Mouse (Mus musculus) limb, embryonic 15.5 days (tissue): ENCODE measurements around the gene Afg3l1. TPM values are rescaled to one million over a fixed set of nuclear protein-coding genes. Genes with fewer than 3 reads are reported as not detected.
"Not testable (repeated sequence)": the region's sequence is repeated elsewhere in the genome, so short reads cannot be mapped to it uniquely, and the experiment has no call there.

Experiments
- ATAC-seq: fragments of 200-750 bp; cut with Nextera tagmentation; 2 replicates; pipeline ENCODE4 v1.8.0; 2017; ENCODE audit warnings: low read depth, moderate TSS enrichment; ENCODE audit not compliant: insufficient number of reproducible peaks, low FRiP score, low TSS enrichment
- H3K27ac ChIP-seq: fragments of 300-500 bp; sonication (generic); 2 replicates; pipeline ENCODE4 v1.5.1; 2015; ENCODE audit warnings: moderate library complexity, mild to moderate bottlenecking, inconsistent platforms
- H3K27me3 ChIP-seq: fragments of 300-500 bp; sonication (generic); 2 replicates; pipeline ENCODE4 v1.6.1; 2015; ENCODE audit warnings: inconsistent platforms
- H3K36me3 ChIP-seq: fragments of 300-500 bp; sonication (generic); 2 replicates; pipeline ENCODE4 v1.6.1; 2015; ENCODE audit warnings: inconsistent platforms
- H3K4me1 ChIP-seq: fragments of 300-500 bp; sonication (generic); 2 replicates; pipeline ENCODE4 v1.6.1; 2015; ENCODE audit warnings: inconsistent platforms
- H3K4me2 ChIP-seq: fragments of 300-500 bp; sonication (generic); 2 replicates; pipeline ENCODE4 v1.6.1; 2015; ENCODE audit warnings: mild to moderate bottlenecking, inconsistent platforms
- H3K4me3 ChIP-seq: fragments of 300-500 bp; sonication (generic); 2 replicates; pipeline ENCODE4 v1.5.1; 2015; ENCODE audit warnings: mild to moderate bottlenecking, inconsistent platforms
- H3K9ac ChIP-seq: fragments of 300-500 bp; sonication (generic); 2 replicates; pipeline ENCODE4 v1.6.1; 2015; ENCODE audit warnings: inconsistent platforms
- H3K9me3 ChIP-seq: fragments of 300-500 bp; sonication (generic); 2 replicates; pipeline ENCODE4 v1.6.1; 2016; ENCODE audit warnings: inconsistent platforms
- WGBS: fragments of 180-500 bp; shearing (Covaris S2); methylation state at CpG from one replicate; pipeline ENCODE4 v1.1.7; 2015; 5-methylcytosine and 5-hydroxymethylcytosine counted together
- polyA plus RNA-seq: library from polyadenylated mRNA; unstranded; fragments of >200 nt; fragmentation: Nextera tagmentation; extraction: Ambion mirVana; gene quantifications from 2 replicates; pipeline ENCODE4 v1.2.1, GENCODE M21; 2015

The Afg3l1 gene
- polyA plus RNA-seq, 1 experiment from 2014 or later = 43.0 TPM

GRCm38 (mm10) chr8:123474549-123474948, 3.2 kb upstream of the Afg3l1 start:
- H3K36me3 ChIP-seq, ATAC-seq, H3K4me2 ChIP-seq, H3K27ac ChIP-seq, H3K27me3 ChIP-seq, H3K9ac ChIP-seq, H3K9me3 ChIP-seq, H3K4me3 ChIP-seq: not testable (repeated sequence)
- H3K4me1 ChIP-seq = peaks cover 15% of the 10 kb centered on the region
- WGBS = 65% methylated on average over 5 of the region's 5 CpGs

GRCm38 (mm10) chr8:123476911-123477736, 579 bp upstream of the Afg3l1 start:
- peaks cover 15% of the 10 kb centered on the region for H3K4me1 ChIP-seq
- WGBS = 7% methylated on average over 34 of the region's 34 CpGs
- no peaks in the 10 kb centered on the region for H3K27me3 ChIP-seq
- peaks cover 16% of the 10 kb centered on the region for H3K36me3 ChIP-seq
- peak overlapping the region; percentile 77 for H3K4me2 ChIP-seq
- peak overlapping the region; percentile 60 for H3K9ac ChIP-seq
- peak overlapping the region; percentile 85 for H3K4me3 ChIP-seq
- H3K9me3 ChIP-seq = no peaks in the 10 kb centered on the region
- ATAC-seq = no peak
- peak overlapping the region; percentile 93 for H3K27ac ChIP-seq

GRCm38 (mm10) chr8:123478456-123479218, 934 bp downstream of the Afg3l1 start:
- H3K36me3 ChIP-seq = peaks cover 27% of the 10 kb centered on the region
- ATAC-seq = no peak
- WGBS = 34% methylated on average over 16 of the region's 16 CpGs
- H3K27me3 ChIP-seq = no peaks in the 10 kb centered on the region
- H3K9me3 ChIP-seq = no peaks in the 10 kb centered on the region
- peaks cover 15% of the 10 kb centered on the region for H3K4me1 ChIP-seq
- H3K9ac ChIP-seq = peak overlapping the region; percentile 60
- peak overlapping the region; percentile 77 for H3K4me2 ChIP-seq
- peak overlapping the region; percentile 85 for H3K4me3 ChIP-seq
- H3K27ac ChIP-seq = peak overlapping the region; percentile 93

- 88% methylated on average over 7 of the region's 7 CpGs for WGBS
These were observed 4.9 kb downstream of the Afg3l1 start for GRCm38 (mm10) chr8:123482627-123483026.

GRCm38 (mm10) chr8:123491280-123492075, 13.8 kb downstream of the Afg3l1 start:
- Histone ChIP-seq H3K27ac (no peak overlapping the region), H3K9me3 (no peaks in the 10 kb centered on the region), H3K9ac (no peak overlapping the region), H3K4me3 (no peak overlapping the region), H3K4me1 (no peaks in the 10 kb centered on the region), H3K36me3 (peaks cover 93% of the 10 kb centered on the region), H3K27me3 (no peaks in the 10 kb centered on the region), H3K4me2 (no peak overlapping the region)
- ATAC-seq = no peak
- 88% methylated on average over 15 of the region's 15 CpGs for WGBS

More at GRCm38 (mm10) chr8:123482627-123483026, 4.9 kb downstream of the Afg3l1 start:
- H3K27me3 ChIP-seq = no peaks in the 10 kb centered on the region
- H3K9ac ChIP-seq = no peak overlapping the region
- ATAC-seq = no peak
- peaks cover 63% of the 10 kb centered on the region for H3K36me3 ChIP-seq
- no peak overlapping the region for H3K4me3 ChIP-seq
- H3K27ac ChIP-seq = no peak overlapping the region
- H3K4me2 ChIP-seq = no peak overlapping the region
- peaks cover 10% of the 10 kb centered on the region for H3K4me1 ChIP-seq
- H3K9me3 ChIP-seq = no peaks in the 10 kb centered on the region

- Histone ChIP-seq H3K36me3 (peaks cover 93% of the 10 kb centered on the region), H3K9ac (no peak overlapping the region), H3K9me3 (no peaks in the 10 kb centered on the region), H3K27me3 (no peaks in the 10 kb centered on the region), H3K4me1 (no peaks in the 10 kb centered on the region), H3K27ac (no peak overlapping the region), H3K4me3 (no peak overlapping the region), H3K4me2 (no peak overlapping the region)
- no peak for ATAC-seq
- WGBS = 96% methylated on average over 9 of the region's 9 CpGs
These were observed 15.2 kb downstream of the Afg3l1 start for GRCm38 (mm10) chr8:123492898-123493297.

GRCm38 (mm10) chr8:123497699-123498098, 20.0 kb downstream of the Afg3l1 start:
- H3K4me3 ChIP-seq = no peak overlapping the region
- no peak overlapping the region for H3K27ac ChIP-seq
- no peak for ATAC-seq
- H3K36me3 ChIP-seq = peaks cover 94% of the 10 kb centered on the region
- H3K4me1 ChIP-seq = no peaks in the 10 kb centered on the region
- H3K27me3 ChIP-seq = no peaks in the 10 kb centered on the region
- no peak overlapping the region for H3K9ac ChIP-seq
- WGBS = 82% methylated on average over 4 of the region's 4 CpGs
- H3K4me2 ChIP-seq = no peak overlapping the region
- no peaks in the 10 kb centered on the region for H3K9me3 ChIP-seq

GRCm38 (mm10) chr8:123498963-123499362, 21.3 kb downstream of the Afg3l1 start:
- Histone ChIP-seq H3K4me1 (no peaks in the 10 kb centered on the region), H3K9me3 (0 out of 2 replicates have a peak, but pooled peaks cover 5% of the 10 kb centered on the region), H3K4me3 (no peak overlapping the region), H3K4me2 (no peak overlapping the region), H3K27me3 (no peaks in the 10 kb centered on the region), H3K9ac (no peak overlapping the region), H3K36me3 (peaks cover 94% of the 10 kb centered on the region), H3K27ac (no peak overlapping the region)
- 94% methylated on average over 11 of the region's 11 CpGs for WGBS
- ATAC-seq = no peak

- Histone ChIP-seq H3K9ac (no peak overlapping the region), H3K4me1 (no peaks in the 10 kb centered on the region), H3K9me3 (0 out of 2 replicates have a peak, but pooled peaks cover 5% of the 10 kb centered on the region), H3K27ac (no peak overlapping the region), H3K4me3 (no peak overlapping the region), H3K27me3 (no peaks in the 10 kb centered on the region), H3K36me3 (peaks cover 94% of the 10 kb centered on the region), H3K4me2 (no peak overlapping the region)
- 90% methylated on average over 11 of the region's 11 CpGs for WGBS
- ATAC-seq = no peak
These were observed 21.9 kb downstream of the Afg3l1 start for GRCm38 (mm10) chr8:123499556-123499955.

- peaks cover 95% of the 10 kb centered on the region for H3K36me3 ChIP-seq
- no peaks in the 10 kb centered on the region for H3K27me3 ChIP-seq
- H3K4me2 ChIP-seq = no peak overlapping the region
- no peak for ATAC-seq
- WGBS = 93% methylated on average over 5 of the region's 5 CpGs
- 0 out of 2 replicates have a peak, but pooled peaks cover 5% of the 10 kb centered on the region for H3K9me3 ChIP-seq
- H3K27ac ChIP-seq = no peak overlapping the region
- H3K4me3 ChIP-seq = no peak overlapping the region
- no peaks in the 10 kb centered on the region for H3K4me1 ChIP-seq
- H3K9ac ChIP-seq = no peak overlapping the region
These were observed 24.5 kb downstream of the Afg3l1 start for GRCm38 (mm10) chr8:123502192-123502591.

GRCm38 (mm10) chr8:123503801-123504467, 26.2 kb downstream of the Afg3l1 start:
- WGBS = 97% methylated on average over 6 of the region's 6 CpGs
- 0 out of 2 replicates have a peak, but pooled peaks cover 5% of the 10 kb centered on the region for H3K9me3 ChIP-seq
- peaks cover 99% of the 10 kb centered on the region for H3K36me3 ChIP-seq
- no peak overlapping the region for H3K4me3 ChIP-seq
- ATAC-seq = no peak
- no peaks in the 10 kb centered on the region for H3K27me3 ChIP-seq
- H3K27ac ChIP-seq = no peak overlapping the region
- H3K4me2 ChIP-seq = no peak overlapping the region
- no peak overlapping the region for H3K9ac ChIP-seq
- no peaks in the 10 kb centered on the region for H3K4me1 ChIP-seq
